Mouse (Mus musculus) skeletal muscle tissue, postnatal 0 days (tissue): ENCODE measurements around the gene Mgp. TPM values are rescaled to one million over a fixed set of nuclear protein-coding genes. Genes with fewer than 3 reads are reported as not detected.

Experiments
- polyA plus RNA-seq: library from polyadenylated mRNA; unstranded; fragments of >200 nt; fragmentation: Nextera tagmentation; extraction: Ambion mirVana; gene quantifications from 2 replicates; pipeline ENCODE4 v1.2.1, GENCODE M21; 2015

The Mgp gene
- 124 and 127 TPM in 2 replicates for polyA plus RNA-seq

GRCm38 (mm10) chr6:136875670-136876069 is at the start of gene Mgp:
Mgp (minus strand) TSS chr6:136875823.

GRCm38 (mm10) chr6:136923532-136923931 is 47.9 kb upstream of the Mgp start, which contains the start of gene Pde6h:
Pde6h (plus strand) TSS chr6:136923832.

GRCm38 (mm10) chr6:136922080-136922479 is 46.5 kb upstream of the Mgp start, which contains the start of gene Erp27:
Erp27 (minus strand) TSS chr6:136922180.

GRCm38 (mm10) chr6:136857186-136857872 is 18.3 kb downstream of the Mgp start, which contains the start of gene Art4:
Art4 (minus strand) TSS chr6:136857733.

GRCm38 (mm10) chr6:136835352-136835751 is 40.3 kb downstream of the Mgp start, which contains the start of gene Smco3:
Smco3 (minus strand) TSS chr6:136835452.

GRCm38 (mm10) chr6:136827881-136828561 is 47.6 kb downstream of the Mgp start, which contains the start of gene Wbp11:
Wbp11 (minus strand) TSS chr6:136828233.

GRCm38 (mm10) chr6:136827516-136827880 is 48.1 kb downstream of the Mgp start, which contains the start of gene BC049715:
BC049715 (plus strand) TSS chr6:136827626.

Other genes starting within 250 kb of the Mgp start
- gene Plbd1, start 213.9 kb downstream of the Mgp start, polyA plus RNA-seq = 16.5 and 26.2 TPM in 2 replicates
- not detected in 2 replicates for gene Gucy2c, start 94.1 kb downstream of the Mgp start, polyA plus RNA-seq
- 0.26 and 0.28 TPM in 2 replicates for gene Hist4h4, start 71.4 kb downstream of the Mgp start, polyA plus RNA-seq
- gene H2afj, start 67.6 kb downstream of the Mgp start, polyA plus RNA-seq = 38.7 and 55.9 TPM in 2 replicates
- 0.50 and 0.60 TPM in 2 replicates for gene BC049715, start 48.2 kb downstream of the Mgp start, polyA plus RNA-seq
- gene Wbp11, start 47.6 kb downstream of the Mgp start, polyA plus RNA-seq = 53.0 and 56.4 TPM in 2 replicates
- 0.96 and 1.1 TPM in 2 replicates for gene Smco3, start 40.4 kb downstream of the Mgp start, polyA plus RNA-seq
- 0.30 and 0.36 TPM in 2 replicates for gene Art4, start 18.1 kb downstream of the Mgp start, polyA plus RNA-seq
- 0.50 and 0.55 TPM in 2 replicates for gene Erp27, start 46.4 kb upstream of the Mgp start, polyA plus RNA-seq
- not detected in 2 replicates for gene Pde6h, start 48.0 kb upstream of the Mgp start, polyA plus RNA-seq
- gene Arhgdib, start 66.1 kb upstream of the Mgp start, polyA plus RNA-seq = 47.1 and 65.8 TPM in 2 replicates